Mouse (Mus musculus) midbrain, postnatal 0 days (tissue): ENCODE measurements around the gene Zfand6. TPM values are rescaled to one million over a fixed set of nuclear protein-coding genes. Genes with fewer than 3 reads are reported as not detected.

ENCODE experiments used
- ATAC-seq: fragments of 200-750 bp; cut with Nextera tagmentation; 2 replicates; pipeline ENCODE4 v1.8.0; 2017; ENCODE audit warnings: moderate number of reproducible peaks, mild to moderate bottlenecking, moderate TSS enrichment, moderate library complexity; ENCODE audit not compliant: low FRiP score
- DNase-seq: peaks from one replicate; pipeline ENCODE4 v3.0.0-alpha.2; 2015; ENCODE audit warnings: low spot score
- H3K27ac ChIP-seq: fragments of 300-500 bp; sonication (generic); 2 replicates; pipeline ENCODE4 v1.5.1; 2014; ENCODE audit warnings: low read depth, mild to moderate bottlenecking, low read length, mixed read lengths
- H3K27me3 ChIP-seq: fragments of 300-500 bp; sonication (generic); 2 replicates; pipeline ENCODE4 v1.6.1; 2014; ENCODE audit warnings: low read length, control low read depth, mixed read lengths; ENCODE audit not compliant: insufficient read depth
- H3K36me3 ChIP-seq: fragments of 300-500 bp; sonication (generic); 2 replicates; pipeline ENCODE4 v1.6.1; 2014; ENCODE audit warnings: low read length, control low read depth, mixed read lengths; ENCODE audit not compliant: insufficient read depth
- H3K4me1 ChIP-seq: fragments of 300-500 bp; sonication (generic); 2 replicates; pipeline ENCODE4 v1.6.1; 2014; ENCODE audit warnings: mild to moderate bottlenecking, control low read depth, antibody characterized with exemption, low read length, mixed read lengths; ENCODE audit not compliant: insufficient read depth
- H3K4me2 ChIP-seq: fragments of 300-500 bp; sonication (generic); 2 replicates; pipeline ENCODE4 v1.6.1; 2014; ENCODE audit warnings: low read depth, mild to moderate bottlenecking, low read length, mixed read lengths; ENCODE audit not compliant: poor library complexity, severe bottlenecking
- H3K4me3 ChIP-seq: fragments of 300-500 bp; sonication (generic); 2 replicates; pipeline ENCODE4 v1.5.1; 2014; ENCODE audit warnings: low read depth, mild to moderate bottlenecking, low read length, moderate library complexity
- H3K9ac ChIP-seq: fragments of 300-500 bp; sonication (generic); replicated peaks from 2 replicates; pipeline ENCODE4 v1.6.1; 2014; ENCODE audit warnings: mild to moderate bottlenecking, low read length, moderate library complexity, mixed read lengths; ENCODE audit not compliant: poor library complexity, severe bottlenecking
- H3K9me3 ChIP-seq: fragments of 300-500 bp; sonication (generic); 2 replicates; pipeline ENCODE4 v1.6.1; 2016; ENCODE audit warnings: low read length, control low read depth
- CTCF ChIP-seq: IDR thresholded peaks from 2 replicates; pipeline ENCODE4 v1.5.1; 2016; ENCODE audit warnings: antibody characterized with exemption, mild to moderate bottlenecking
- WGBS: fragments of 180-500 bp; shearing (Covaris S2); extraction: QIAGEN DNeasy Blood & Tissue Kit; methylation state at CpG from one replicate; pipeline ENCODE4 v1.1.7; 2014; 5-methylcytosine and 5-hydroxymethylcytosine counted together
- polyA plus RNA-seq: library from polyadenylated mRNA; unstranded; fragments of >200 nt; fragmentation: Nextera tagmentation; extraction: Ambion mirVana; gene quantifications from 2 replicates; pipeline ENCODE4 v1.2.1, GENCODE M21; 2015
- total RNA-seq: library from RNA; depleted of rRNA; stranded (reverse); fragments of >200 nt; gene quantifications from 2 replicates; pipeline ENCODE4 v1.2.3, GENCODE M21; 2014

Gene Zfand6
- total and polyA plus RNA-seq, 2 experiments from 2014 or later = 82.5 to 112 TPM

DNA sequence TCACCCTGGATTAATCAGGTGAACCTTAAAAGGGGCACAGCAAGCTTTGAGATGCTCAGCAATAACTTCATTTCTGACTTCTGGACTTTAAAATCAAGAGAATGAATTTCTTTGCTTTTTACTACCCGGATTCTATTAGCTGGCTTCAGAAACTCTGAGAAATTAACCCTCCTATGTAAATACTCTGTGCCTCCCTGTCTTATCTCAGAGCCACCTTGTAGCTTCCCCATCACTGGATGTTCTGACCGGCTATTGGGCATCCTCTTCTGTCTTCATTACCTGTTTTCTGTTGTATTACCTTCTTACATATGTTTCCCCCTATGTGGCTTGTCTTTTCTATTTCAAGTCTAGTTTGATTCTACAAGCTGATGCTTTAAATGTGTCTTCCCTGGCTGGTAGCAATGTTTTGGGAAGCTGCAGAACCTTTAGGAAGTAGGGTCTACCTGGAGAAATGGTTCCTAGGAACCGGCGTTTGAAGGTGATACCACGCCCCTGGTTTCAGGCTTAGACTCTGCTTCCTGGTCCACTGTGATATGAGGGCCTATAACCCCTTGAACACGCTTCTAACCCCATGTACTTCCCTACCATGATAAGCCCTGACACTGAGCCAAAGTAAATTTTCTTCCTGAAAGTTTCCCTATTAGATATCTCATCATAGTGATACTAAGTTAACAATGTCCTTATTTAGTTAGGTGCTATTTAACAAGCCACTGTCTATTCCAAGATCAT lies 46.3 kb downstream of the Zfand6 start:
- H3K4me3 ChIP-seq = no peak overlapping the region

DNA sequence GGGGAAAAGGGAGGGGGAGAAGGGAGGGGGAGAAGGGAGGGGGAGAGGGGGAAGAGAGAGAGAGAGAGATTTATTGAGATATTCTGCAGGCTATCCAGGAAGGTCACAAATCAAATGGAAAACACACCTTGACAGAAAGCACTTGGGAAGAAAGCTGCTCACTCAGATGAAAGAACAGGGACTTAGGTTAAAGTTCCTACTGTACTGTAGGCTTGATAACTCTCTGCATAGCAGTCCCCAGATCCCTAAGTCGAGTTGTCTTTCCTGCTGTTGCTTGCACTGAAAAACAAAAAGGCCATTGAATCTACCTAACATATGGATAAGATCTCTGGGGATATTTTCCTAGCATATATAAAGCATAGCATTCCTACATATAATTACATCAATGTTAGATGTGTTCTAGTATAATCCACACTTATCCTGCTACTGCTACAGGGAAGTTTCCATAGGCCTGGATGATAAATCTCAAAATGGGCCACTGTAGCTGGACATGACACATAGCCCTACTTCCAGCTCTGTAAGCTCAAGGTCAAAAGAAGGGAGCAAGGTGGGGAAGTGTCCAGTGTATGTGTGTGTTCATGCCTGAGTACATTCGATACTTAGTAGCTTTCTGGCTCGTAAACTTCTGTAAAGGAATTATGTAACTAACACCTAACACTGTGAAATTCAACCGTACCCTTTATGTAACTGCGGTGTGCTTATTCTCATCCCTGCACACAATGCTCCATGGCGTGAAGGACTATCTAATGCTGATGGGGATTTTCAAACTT lies 47.4 kb downstream of the Zfand6 start:
- ATAC-seq (no peak), DNase-seq (no peak)
- Histone ChIP-seq H3K4me3 (no peak overlapping the region), H3K9ac (no peak overlapping the region), H3K9me3 (no peaks in the 10 kb centered on the region), H3K4me1 (no peaks in the 10 kb centered on the region), H3K27ac (no peak overlapping the region), H3K36me3 (no peaks in the 10 kb centered on the region), H3K4me2 (no peak overlapping the region), H3K27me3 (no peaks in the 10 kb centered on the region)
- 86% methylated on average over 6 of the region's 6 CpGs for WGBS
- no peak for TF ChIP-seq CTCF

More for the DNA sequence above, 46.3 kb downstream of the Zfand6 start:
- DNase-seq (no peak), ATAC-seq (no peak)
- H3K4me2 ChIP-seq = no peak overlapping the region
- no peaks in the 10 kb centered on the region for H3K36me3 ChIP-seq
- no peak overlapping the region for H3K9ac ChIP-seq
- 93% methylated on average over 6 of the region's 6 CpGs for WGBS
- H3K27me3 ChIP-seq = no peaks in the 10 kb centered on the region
- no peak overlapping the region for H3K27ac ChIP-seq
- H3K4me1 ChIP-seq = no peaks in the 10 kb centered on the region
- TF ChIP-seq CTCF = no peak
- H3K9me3 ChIP-seq = no peaks in the 10 kb centered on the region

DNA sequence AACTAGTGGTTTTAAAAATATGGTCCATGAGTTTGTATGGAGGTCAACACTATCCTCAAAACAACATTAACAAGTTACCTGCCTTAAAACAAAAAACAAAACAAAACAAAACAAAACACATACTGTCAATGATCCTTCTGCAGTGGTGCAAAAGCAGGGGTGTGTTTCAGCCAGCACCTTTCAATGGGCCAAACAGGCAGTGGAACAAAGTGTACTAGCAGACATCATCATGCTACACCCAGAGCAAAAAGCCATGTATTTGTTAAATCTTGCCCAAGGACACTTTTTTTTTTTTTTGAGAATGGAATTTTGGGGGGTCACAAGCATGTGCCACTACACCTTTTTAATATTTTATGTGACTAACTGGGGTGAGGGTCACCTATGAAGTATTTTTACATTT lies 52.8 kb downstream of the Zfand6 start:
- ATAC-seq = no peak
- no peak for DNase-seq

GRCm38 (mm10) chr7:84631878-84632277 lies 57.9 kb downstream of the Zfand6 start:
- DNase-seq (no peak), ATAC-seq (no peak)
- Histone ChIP-seq H3K4me3 (no peak overlapping the region), H3K36me3 (no peaks in the 10 kb centered on the region), H3K4me2 (no peak overlapping the region), H3K27ac (no peak overlapping the region), H3K4me1 (no peaks in the 10 kb centered on the region), H3K9me3 (no peaks in the 10 kb centered on the region), H3K9ac (no peak overlapping the region), H3K27me3 (no peaks in the 10 kb centered on the region)
- WGBS = 92% methylated on average over 3 of the region's 3 CpGs
- TF ChIP-seq CTCF = no peak

More for the DNA sequence above, 52.8 kb downstream of the Zfand6 start:
- Histone ChIP-seq H3K27ac (no peak overlapping the region), H3K36me3 (no peaks in the 10 kb centered on the region), H3K9ac (no peak overlapping the region), H3K4me1 (no peaks in the 10 kb centered on the region), H3K9me3 (no peaks in the 10 kb centered on the region), H3K27me3 (no peaks in the 10 kb centered on the region), H3K4me3 (no peak overlapping the region), H3K4me2 (no peak overlapping the region)
- no peak for TF ChIP-seq CTCF

DNA sequence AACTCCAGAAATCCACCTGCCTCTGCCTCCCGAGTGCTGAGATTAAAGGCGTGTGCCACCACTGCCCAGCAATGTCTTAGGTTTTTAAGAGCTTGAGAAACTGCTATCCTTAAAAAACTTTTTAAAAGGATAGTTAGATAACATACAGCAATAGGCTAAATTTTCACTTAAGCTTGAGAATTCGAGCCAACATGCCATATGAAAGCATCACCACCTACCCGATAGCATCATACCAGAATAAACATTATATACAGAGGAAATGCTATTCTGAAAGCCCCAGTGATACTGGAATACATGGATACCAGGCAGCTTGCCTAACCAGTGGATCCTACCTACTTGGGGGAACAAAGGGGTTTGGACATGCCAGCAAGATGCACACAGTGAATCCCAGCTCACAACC lies 66.0 kb downstream of the Zfand6 start:
- no peaks in the 10 kb centered on the region for H3K9me3 ChIP-seq
- H3K4me3 ChIP-seq = no peak overlapping the region
- DNase-seq (no peak), ATAC-seq (no peak)
- TF ChIP-seq CTCF = no peak
- H3K4me1 ChIP-seq = no peaks in the 10 kb centered on the region
- no peak overlapping the region for H3K27ac ChIP-seq
- H3K36me3 ChIP-seq = no peaks in the 10 kb centered on the region
- H3K4me2 ChIP-seq = no peak overlapping the region
- 95% methylated on average over 4 of the region's 4 CpGs for WGBS
- H3K27me3 ChIP-seq = no peaks in the 10 kb centered on the region
- no peak overlapping the region for H3K9ac ChIP-seq

DNA sequence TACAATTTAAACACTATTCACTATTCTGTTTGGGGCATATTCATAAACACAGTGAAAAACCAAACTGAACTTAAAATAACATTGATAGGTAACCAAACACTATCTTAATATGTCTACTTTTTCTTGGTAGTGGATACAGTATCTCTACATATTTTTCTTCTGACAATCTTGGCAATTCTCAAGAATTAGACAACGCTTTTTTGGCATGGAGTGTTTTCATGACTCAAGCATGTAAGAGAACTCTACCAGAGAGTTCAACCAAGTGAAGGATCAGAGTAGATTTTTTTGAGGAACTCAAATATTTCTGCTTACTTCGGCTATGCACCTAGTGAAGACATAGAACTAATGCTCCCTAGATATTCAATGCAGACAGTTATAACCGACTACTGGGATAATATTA lies 68.8 kb downstream of the Zfand6 start:
- DNase-seq (no peak), ATAC-seq (no peak)
- H3K27me3 ChIP-seq = no peaks in the 10 kb centered on the region
- no peaks in the 10 kb centered on the region for H3K9me3 ChIP-seq
- H3K4me2 ChIP-seq = no peak overlapping the region
- H3K9ac ChIP-seq = no peak overlapping the region
- 95% methylated on average over 3 of the region's 3 CpGs for WGBS
- H3K4me3 ChIP-seq = no peak overlapping the region
- H3K36me3 ChIP-seq = peaks cover 8% of the 10 kb centered on the region; the same call in 1 of the 2 replicates
- H3K27ac ChIP-seq = no peak overlapping the region
- no peaks in the 10 kb centered on the region for H3K4me1 ChIP-seq
- TF ChIP-seq CTCF = no peak
